Mouse (Mus musculus) C2C12 (cell line): Measurements from ENCODE around the gene Col13a1.

Experiments used
- CTCF ChIP-seq: IDR thresholded peaks from one replicate; pipeline ENCODE4 v1.5.1; 2011; ENCODE audit not compliant: control insufficient read depth, insufficient read depth, insufficient read length
- FOSL1 ChIP-seq: IDR thresholded peaks from one replicate; pipeline ENCODE4 v1.8.0; 2011; ENCODE audit warnings: mild to moderate bottlenecking, low read length; ENCODE audit not compliant: poor library complexity, insufficient read depth, severe bottlenecking
- MAX ChIP-seq: IDR thresholded peaks from one replicate; pipeline ENCODE4 v1.6.1; 2011; ENCODE audit warnings: mild to moderate bottlenecking, control low read depth
- MYOD1 ChIP-seq: IDR thresholded peaks from one replicate; pipeline ENCODE4 v1.6.1; 2011; ENCODE audit warnings: low read depth; ENCODE audit not compliant: control insufficient read depth, insufficient read length

- TF ChIP-seq CTCF (no peak), MYOD1 (no peak), FOSL1 (no peak), MAX (no peak)
Observed at GRCm38 (mm10) chr10:61928725-61929651, 49.9 kb downstream of the Col13a1 start.
